Mouse (Mus musculus) inflammation-experienced regulatory T-cells, adult 6 months (primary cell): Measurements from ENCODE around the gene Gm28308. TPM values are rescaled to one million over a fixed set of nuclear protein-coding genes. Genes with fewer than 3 reads are reported as not detected.

Experiments
- ATAC-seq: one replicate; pipeline ENCODE4 v1.8.0; 2017
- polyA plus RNA-seq, 3 experiments: library from polyadenylated mRNA; unstranded; fragments of 100-300 nt; shearing (Covaris generic); gene quantifications; one replicate each; pipeline ENCODE4 v1.2.1; 2017

Gm28308 gene
- polyA plus RNA-seq, 3 experiments from 2014 or later, result not detected

GRCm38 (mm10) chr6:52246403-52246803 lies 33.3 kb upstream of the Gm28308 start:
- peak; percentile 24 for ATAC-seq

- ATAC-seq, result peak; percentile 30
Measured at GRCm38 (mm10) chr6:52245757-52246142, 32.6 kb upstream of the Gm28308 start, which contains the start of gene Hoxa11. Hoxa11 (minus strand) TSS chr6:52245810.

- ATAC-seq, result no peak
Measured at GRCm38 (mm10) chr6:52245040-52245756, 32.1 kb upstream of the Gm28308 start.

- no peak for ATAC-seq
Measured at GRCm38 (mm10) chr6:52244471-52245039, 31.4 kb upstream of the Gm28308 start.

GRCm38 (mm10) chr6:52243681-52244121 lies 30.6 kb upstream of the Gm28308 start:
- no peak for ATAC-seq

- ATAC-seq, result no peak
Measured at GRCm38 (mm10) chr6:52242801-52243332, 29.7 kb upstream of the Gm28308 start.

- ATAC-seq, result no peak
Measured at GRCm38 (mm10) chr6:52241001-52241621, 28.0 kb upstream of the Gm28308 start.

GRCm38 (mm10) chr6:52240389-52241000 lies 27.4 kb upstream of the Gm28308 start, which contains the start of gene Hoxa10:
Hoxa10 (minus strand) TSS chr6:52240854.
- ATAC-seq, result peak; percentile 79

GRCm38 (mm10) chr6:52239625-52240388 lies 26.7 kb upstream of the Gm28308 start:
- no peak for ATAC-seq

- no peak for ATAC-seq
Measured at GRCm38 (mm10) chr6:52238976-52239375, 25.8 kb upstream of the Gm28308 start.

GRCm38 (mm10) chr6:52238155-52238545 lies 25.0 kb upstream of the Gm28308 start:
- no peak for ATAC-seq

- ATAC-seq, result no peak
Measured at GRCm38 (mm10) chr6:52237346-52238154, 24.4 kb upstream of the Gm28308 start.

- no peak for ATAC-seq
Measured at GRCm38 (mm10) chr6:52236806-52237205, 23.7 kb upstream of the Gm28308 start.

GRCm38 (mm10) chr6:52235866-52236265 lies 22.7 kb upstream of the Gm28308 start:
- no peak for ATAC-seq

- ATAC-seq, result no peak
Measured at GRCm38 (mm10) chr6:52235267-52235666, 22.1 kb upstream of the Gm28308 start.

GRCm38 (mm10) chr6:52234428-52235140 lies 21.4 kb upstream of the Gm28308 start:
- no peak for ATAC-seq

GRCm38 (mm10) chr6:52233546-52234427 lies 20.6 kb upstream of the Gm28308 start:
- no peak for ATAC-seq

- ATAC-seq, result no peak
Measured at GRCm38 (mm10) chr6:52232984-52233545, 19.9 kb upstream of the Gm28308 start.

GRCm38 (mm10) chr6:52232568-52232965 lies 19.4 kb upstream of the Gm28308 start:
- ATAC-seq, result no peak
